Comparison of ENCODE assay signal across 13 mouse cellular contexts in genomic region chr14:38547257-38547656, GRCm38 (mm10).
"Had no signal": no experiment of that assay in that cellular context is flagged by ENCODE, and none has a peak within 500 bp of the region (broad histone marks: within the 10 kb centered on the region; RNA-seq: fewer than 3 reads in every experiment).

No protein-coding gene starts in this region.

- H3K4me3 ChIP-seq: left cerebral cortex, adult 2 months; limb, embryonic 10.5 days; liver, embryonic 15.5 days; megakaryocyte, embryonic 14.5 days had no signal

- H3K4me2 ChIP-seq: liver, embryonic 11.5 days; liver, embryonic 15.5 days had no signal

- H3K36me3 ChIP-seq: limb, embryonic 10.5 days; liver, embryonic 15.5 days had no signal

- H3K9me3 ChIP-seq: limb, embryonic 10.5 days; liver, embryonic 15.5 days; megakaryocyte, embryonic 14.5 days had no signal

- H3K9ac ChIP-seq: liver, embryonic 15.5 days had no signal

- DNase-seq: kidney, adult 11 months; kidney, adult 9 months; lung, adult 2 months; lung, postnatal 10 days; right cerebral cortex, postnatal 14 days; thymus, postnatal 36 days had no signal

- H3K4me1 ChIP-seq: limb, embryonic 10.5 days; liver, embryonic 15.5 days; megakaryocyte, embryonic 14.5 days had no signal

- H3K27ac ChIP-seq: kidney, postnatal 0 days; left cerebral cortex, adult 2 months; limb, embryonic 10.5 days; liver, embryonic 15.5 days; macrophage had no signal

- H3K27me3 ChIP-seq: liver, embryonic 15.5 days; megakaryocyte, embryonic 14.5 days had no signal
